18 mouse cellular contexts compared by ENCODE assay signal in the genomic region with DNA sequence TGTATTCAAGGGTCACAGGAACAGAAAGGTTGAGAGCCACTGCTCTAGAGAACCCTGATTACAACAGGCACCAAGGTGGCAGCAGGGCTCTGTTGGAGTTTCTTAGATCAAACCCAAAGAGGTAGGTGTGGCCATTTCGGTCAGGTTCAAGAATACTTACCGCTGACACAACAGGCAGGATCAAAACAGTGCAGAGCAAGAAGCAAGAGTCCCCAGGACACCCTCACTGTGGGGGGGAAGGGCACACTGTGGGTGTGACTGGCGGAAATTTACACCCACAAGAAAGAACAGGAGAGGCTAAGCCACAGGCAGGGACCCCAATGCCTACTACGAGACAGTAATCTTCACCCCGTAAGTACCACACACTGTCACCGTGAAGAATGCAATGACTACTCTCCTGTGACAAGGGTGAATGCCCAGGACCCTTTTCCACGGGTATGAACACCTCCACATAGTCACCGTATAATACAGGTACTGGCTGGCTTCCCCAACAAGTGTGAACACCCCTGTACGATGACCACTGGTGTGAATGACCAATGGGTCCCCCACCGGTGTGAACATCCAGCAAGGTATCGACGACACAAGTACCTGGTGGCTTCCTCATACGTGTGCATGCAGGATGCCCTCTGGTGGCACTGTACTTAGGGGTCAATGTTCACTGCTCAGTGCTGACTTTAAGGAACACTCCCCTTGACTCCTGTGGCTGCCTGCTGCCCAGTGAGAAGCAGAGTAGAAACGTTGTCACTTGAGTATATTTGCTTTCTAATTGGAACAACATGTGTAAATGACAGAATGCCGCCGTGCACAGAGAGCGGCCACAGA. TPM values are rescaled to one million over a fixed set of nuclear protein-coding genes. Genes with fewer than 3 reads are reported as not detected.
A peak's percentile ranks its signal among the peaks of the same experiment; 100 is the strongest.
DNase-seq lines count a peak whose midpoint lies in the region; ATAC-seq and TF ChIP-seq lines count a peak whose summit lies in the region.
"Had no signal": no experiment of that assay in that cellular context is flagged by ENCODE, and none has a peak within 500 bp of the region (broad histone marks: within the 10 kb centered on the region; RNA-seq: fewer than 3 reads in every experiment).

No protein-coding gene starts in this region.

- peak; percentile 39 for TF ChIP-seq CTCF in hindbrain, postnatal 0 days (IDR thresholded peaks at IDR 0.05; ENCODE audit: low read depth)

- H3K27ac ChIP-seq in hindbrain, postnatal 0 days, result no peak overlapping the region
- H3K27ac ChIP-seq in hindbrain, embryonic 16.5 days (ENCODE audit: low read depth, low read length), result no peak overlapping the region
- H3K27ac ChIP-seq: gastrocnemius, adult 2 months; hindbrain, embryonic 10.5 days; left cerebral cortex, adult 2 months; liver, embryonic 12.5 days; midbrain, embryonic 10.5 days; neural tube, embryonic 13.5 days; stomach, embryonic 15.5 days had no signal

- no peak for ATAC-seq in CD4-positive, CD25-positive, alpha-beta regulatory T cell, adult 4 months
- no peak for ATAC-seq in hindbrain, postnatal 0 days
- ATAC-seq in hindbrain, embryonic 16.5 days, result no peak
- ATAC-seq: liver, embryonic 12.5 days had no signal

- 84% methylated on average over 17 of the region's 17 CpGs for WGBS in hindbrain, postnatal 0 days
- WGBS in hindbrain, embryonic 16.5 days, result 89% methylated on average over 17 of the region's 17 CpGs

- DNase-seq in CD4-positive, CD25-positive, alpha-beta regulatory T cell, adult 2 months (ENCODE audit: low read depth, low spot score), result peak; percentile 52
- no peak for DNase-seq in hindbrain, postnatal 0 days (ENCODE audit: low spot score)
- peak; percentile 53 for DNase-seq in lung, postnatal 36 days
- no peak for DNase-seq in lung, postnatal 10 days
- DNase-seq in thymus, postnatal 25 days, result peak; percentile 39
- DNase-seq in layer of hippocampus, adult 9-10 months (ENCODE audit: low spot score), result no peak
- DNase-seq: gastrocnemius, adult 2 months had no signal

- H3K9me3 ChIP-seq in hindbrain, postnatal 0 days (ENCODE audit: low read length), result no peaks in the 10 kb centered on the region
- H3K9me3 ChIP-seq in hindbrain, embryonic 16.5 days (ENCODE audit: control insufficient read depth, low read length), result no peaks in the 10 kb centered on the region
- H3K9me3 ChIP-seq: heart, embryonic 12.5 days; hindbrain, embryonic 10.5 days; liver, embryonic 12.5 days; midbrain, embryonic 10.5 days; neural tube, embryonic 13.5 days; stomach, embryonic 15.5 days had no signal

- H3K4me1 ChIP-seq in hindbrain, postnatal 0 days (ENCODE audit: insufficient read depth, low read length), result no peaks in the 10 kb centered on the region
- peaks cover 4% of the 10 kb centered on the region; the same call in 1 of the 2 replicates for H3K4me1 ChIP-seq in hindbrain, embryonic 16.5 days (ENCODE audit: control insufficient read depth, insufficient read depth, low read depth, low read length)
- H3K4me1 ChIP-seq: liver, embryonic 12.5 days; midbrain, embryonic 10.5 days; stomach, embryonic 15.5 days had no signal

- H3K27me3 ChIP-seq in hindbrain, postnatal 0 days (ENCODE audit: insufficient read depth, low read length), result no peaks in the 10 kb centered on the region
- no peaks in the 10 kb centered on the region for H3K27me3 ChIP-seq in hindbrain, embryonic 16.5 days (replicated peaks; ENCODE audit: control insufficient read depth, insufficient read depth, low read length)
- H3K27me3 ChIP-seq: heart, embryonic 12.5 days; liver, embryonic 12.5 days; neural tube, embryonic 13.5 days; stomach, embryonic 15.5 days had no signal

- H3K36me3 ChIP-seq in hindbrain, postnatal 0 days (ENCODE audit: insufficient read depth, low read length), result peaks cover 33% of the 10 kb centered on the region
- peaks cover 31% of the 10 kb centered on the region for H3K36me3 ChIP-seq in hindbrain, embryonic 16.5 days (ENCODE audit: control insufficient read depth, insufficient read depth, low read length)
- H3K36me3 ChIP-seq: G1E had no signal

- H3K4me3 ChIP-seq in hindbrain, postnatal 0 days (ENCODE audit: low read length), result no peak overlapping the region
- H3K4me3 ChIP-seq in hindbrain, embryonic 16.5 days (ENCODE audit: low read length), result no peak overlapping the region
- H3K4me3 ChIP-seq: erythroblast, embryonic 14.5 days; gastrocnemius, adult 2 months; heart, embryonic 12.5 days; hindbrain, embryonic 10.5 days; left cerebral cortex, adult 2 months; liver, embryonic 12.5 days; midbrain, embryonic 10.5 days; neural tube, embryonic 13.5 days; stomach, embryonic 15.5 days had no signal

- no peak overlapping the region for H3K9ac ChIP-seq in hindbrain, postnatal 0 days (replicated peaks; ENCODE audit: low read length)
- H3K9ac ChIP-seq in hindbrain, embryonic 16.5 days (ENCODE audit: low read depth, low read length), result no peak overlapping the region
- H3K9ac ChIP-seq: heart, embryonic 12.5 days; liver, embryonic 12.5 days; neural tube, embryonic 13.5 days; stomach, embryonic 15.5 days had no signal

- H3K4me2 ChIP-seq in hindbrain, postnatal 0 days (ENCODE audit: low read depth, low read length), result no peak overlapping the region
- no peak overlapping the region for H3K4me2 ChIP-seq in hindbrain, embryonic 16.5 days (ENCODE audit: low read length)
- H3K4me2 ChIP-seq: heart, embryonic 12.5 days; liver, embryonic 12.5 days; neural tube, embryonic 13.5 days; stomach, embryonic 15.5 days had no signal

RNA-seq across cellular contexts. Expression of a gene that starts 13.6 kb away (rescaled TPM):
- polyA plus RNA-seq in CD4-positive, CD25-positive, alpha-beta regulatory T cell, adult 4 months (2017; shearing (Covaris generic)), result not detected
- total RNA-seq in hindbrain, postnatal 0 days (2014; rRNA removed), result 9.8 and 14.2 TPM in 2 replicates
- polyA plus RNA-seq in hindbrain, postnatal 0 days (2015; fragmentation: Nextera tagmentation; extraction: Ambion mirVana), result 7.4 and 7.5 TPM in 2 replicates
- polyA plus RNA-seq in hindbrain, embryonic 16.5 days (2015; fragmentation: Nextera tagmentation; extraction: Ambion mirVana), result 6.8 and 6.9 TPM in 2 replicates
- total RNA-seq: G1E; gastrocnemius, adult 2 months had no signal
- polyA plus RNA-seq: erythroblast, embryonic 14.5 days; G1E had no signal

Comparison
In these comparisons a context has a peak if more than half of its experiments do, and no peak if none do; other contexts are left out.
1. DNase-seq: peak in CD4-positive, CD25-positive, alpha-beta regulatory T cell, adult 2 months (single experiment), lung, postnatal 36 days (single experiment) and thymus, postnatal 25 days (single experiment); none in hindbrain, postnatal 0 days (single experiment), lung, postnatal 10 days (single experiment) and layer of hippocampus, adult 9-10 months (single experiment).